Mouse (Mus musculus) heart, embryonic 15.5 days (tissue): Measurements from ENCODE around the gene Plxdc1. TPM values are rescaled to one million over a fixed set of nuclear protein-coding genes. Genes with fewer than 3 reads are reported as not detected.

Experiments used
- ATAC-seq: fragments of 200-750 bp; cut with Nextera tagmentation; replicated peaks from 2 replicates; pipeline ENCODE4 v1.8.0; 2017; ENCODE audit warnings: low read depth, moderate TSS enrichment; ENCODE audit not compliant: insufficient number of reproducible peaks, insufficient read depth, low FRiP score
- H3K27ac ChIP-seq: fragments of 300-500 bp; sonication (generic); 2 replicates; pipeline ENCODE4 v1.5.1; 2015; ENCODE audit warnings: mild to moderate bottlenecking, inconsistent platforms
- H3K27me3 ChIP-seq: fragments of 300-500 bp; sonication (generic); 2 replicates; pipeline ENCODE4 v1.6.1; 2015; ENCODE audit warnings: inconsistent platforms
- H3K36me3 ChIP-seq: fragments of 300-500 bp; sonication (generic); 2 replicates; pipeline ENCODE4 v1.6.1; 2015; ENCODE audit warnings: mild to moderate bottlenecking, inconsistent platforms
- H3K4me1 ChIP-seq: fragments of 300-500 bp; sonication (generic); replicated peaks from 2 replicates; pipeline ENCODE4 v1.6.1; 2015; ENCODE audit warnings: inconsistent platforms
- H3K4me2 ChIP-seq: fragments of 300-500 bp; sonication (generic); 2 replicates; pipeline ENCODE4 v1.6.1; 2015; ENCODE audit warnings: inconsistent platforms, mild to moderate bottlenecking, moderate library complexity
- H3K4me3 ChIP-seq: fragments of 300-500 bp; sonication (generic); 2 replicates; pipeline ENCODE4 v1.5.1; 2015; ENCODE audit warnings: mild to moderate bottlenecking, inconsistent platforms
- H3K9ac ChIP-seq: fragments of 300-500 bp; sonication (generic); 2 replicates; pipeline ENCODE4 v1.6.1; 2015; ENCODE audit warnings: mild to moderate bottlenecking, inconsistent platforms
- H3K9me3 ChIP-seq: fragments of 300-500 bp; sonication (generic); replicated peaks from 2 replicates; pipeline ENCODE4 v1.6.1; 2016; ENCODE audit warnings: inconsistent platforms
- WGBS: fragments of 180-500 bp; shearing (Covaris S2); methylation state at CpG from one replicate; pipeline ENCODE4 v1.1.7; 2015; ENCODE audit warnings: mixed read lengths; 5-methylcytosine and 5-hydroxymethylcytosine counted together
- polyA plus RNA-seq: library from polyadenylated mRNA; unstranded; fragments of >200 nt; fragmentation: Nextera tagmentation; extraction: Ambion mirVana; gene quantifications from 2 replicates; pipeline ENCODE4 v1.2.1, GENCODE M21; 2015

Gene Plxdc1
- 0.88 and 2.2 TPM in 2 replicates for polyA plus RNA-seq

GRCm38 (mm10) chr11:97985727-97986677 is at the start of gene Plxdc1:
Gene Plxdc1, minus strand, starts transcription at chr11:97986444.
- H3K4me1 ChIP-seq = peaks cover 36% of the 10 kb centered on the region
- no peak for ATAC-seq
- H3K9ac ChIP-seq = peak within 1 kb of the TSS; percentile 51
- no peaks in the 10 kb centered on the region for H3K9me3 ChIP-seq
- WGBS = 3% methylated on average over 61 of the region's 74 CpGs
- H3K27me3 ChIP-seq = peaks cover 38% of the 10 kb centered on the region
- H3K36me3 ChIP-seq = no peaks in the 10 kb centered on the region
- H3K27ac ChIP-seq = no peak within 1 kb of the TSS
- H3K4me2 ChIP-seq = peak within 1 kb of the TSS; percentile 96
- peak within 1 kb of the TSS; percentile 73 for H3K4me3 ChIP-seq

GRCm38 (mm10) chr11:98035977-98036377 is 49.7 kb upstream of the Plxdc1 start:
- Histone ChIP-seq H3K9me3 (no peaks in the 10 kb centered on the region), H3K27ac (peak overlapping the region; percentile 24; the same call in 1 of the 2 replicates), H3K27me3 (peaks cover 17% of the 10 kb centered on the region), H3K4me1 (peaks cover 15% of the 10 kb centered on the region), H3K4me3 (peak overlapping the region; percentile 39), H3K36me3 (peaks cover 3% of the 10 kb centered on the region; the same call in 1 of the 2 replicates), H3K9ac (peak overlapping the region; percentile 20; the same call in 1 of the 2 replicates), H3K4me2 (peak overlapping the region; percentile 70)
- 0% methylated on average over 26 of the region's 27 CpGs for WGBS
- peak; percentile 71 for ATAC-seq

- Histone ChIP-seq H3K4me1 (peaks cover 15% of the 10 kb centered on the region), H3K27ac (no peak overlapping the region), H3K36me3 (peaks cover 15% of the 10 kb centered on the region), H3K9me3 (no peaks in the 10 kb centered on the region), H3K4me2 (no peak overlapping the region), H3K27me3 (peaks cover 17% of the 10 kb centered on the region), H3K9ac (no peak overlapping the region), H3K4me3 (no peak overlapping the region)
- 65% methylated on average over 4 of the region's 4 CpGs for WGBS
- ATAC-seq = no peak
These were observed 48.6 kb upstream of the Plxdc1 start for GRCm38 (mm10) chr11:98034840-98035239.

GRCm38 (mm10) chr11:98034061-98034460 is 47.8 kb upstream of the Plxdc1 start:
- peaks cover 22% of the 10 kb centered on the region for H3K36me3 ChIP-seq
- 85% methylated on average over 5 of the region's 5 CpGs for WGBS
- H3K9ac ChIP-seq = no peak overlapping the region
- H3K4me2 ChIP-seq = no peak overlapping the region
- no peak for ATAC-seq
- peaks cover 17% of the 10 kb centered on the region for H3K27me3 ChIP-seq
- no peaks in the 10 kb centered on the region for H3K9me3 ChIP-seq
- peaks cover 15% of the 10 kb centered on the region for H3K4me1 ChIP-seq
- no peak overlapping the region for H3K27ac ChIP-seq
- H3K4me3 ChIP-seq = no peak overlapping the region

- peaks cover 19% of the 10 kb centered on the region for H3K4me1 ChIP-seq
- no peak for ATAC-seq
- peaks cover 35% of the 10 kb centered on the region for H3K36me3 ChIP-seq
These were observed 45.2 kb upstream of the Plxdc1 start for GRCm38 (mm10) chr11:98031443-98031770.

GRCm38 (mm10) chr11:98030701-98031442 is 44.6 kb upstream of the Plxdc1 start:
- H3K36me3 ChIP-seq = peaks cover 35% of the 10 kb centered on the region
- WGBS = 61% methylated on average over 5 of the region's 5 CpGs
- peaks cover 17% of the 10 kb centered on the region for H3K4me1 ChIP-seq
- H3K4me3 ChIP-seq = no peak overlapping the region
- ATAC-seq = no peak
- no peak overlapping the region for H3K9ac ChIP-seq
- H3K4me2 ChIP-seq = no peak overlapping the region
- H3K27me3 ChIP-seq = peaks cover 3% of the 10 kb centered on the region; the same call in 1 of the 2 replicates
- H3K9me3 ChIP-seq = no peaks in the 10 kb centered on the region
- H3K27ac ChIP-seq = peak overlapping the region; percentile 28; the same call in 1 of the 2 replicates

More at GRCm38 (mm10) chr11:98031443-98031770, 45.2 kb upstream of the Plxdc1 start:
- Histone ChIP-seq H3K4me2 (no peak overlapping the region), H3K9me3 (no peaks in the 10 kb centered on the region), H3K4me3 (no peak overlapping the region), H3K27me3 (peaks cover 3% of the 10 kb centered on the region; the same call in 1 of the 2 replicates), H3K9ac (no peak overlapping the region), H3K27ac (peak overlapping the region; percentile 43; the same call in 1 of the 2 replicates)
- 1% methylated on average over 5 of the region's 5 CpGs for WGBS

- H3K27me3 ChIP-seq = no peaks in the 10 kb centered on the region
- H3K9ac ChIP-seq = peak overlapping the region; percentile 99
- ATAC-seq = no peak
- 12% methylated on average over 7 of the region's 7 CpGs for WGBS
- H3K9me3 ChIP-seq = no peaks in the 10 kb centered on the region
- peak overlapping the region; percentile 86 for H3K4me3 ChIP-seq
- H3K4me2 ChIP-seq = peak overlapping the region; percentile 77
- H3K36me3 ChIP-seq = peaks cover 35% of the 10 kb centered on the region
- peaks cover 23% of the 10 kb centered on the region for H3K4me1 ChIP-seq
- H3K27ac ChIP-seq = peak overlapping the region; percentile 92; the same call in 1 of the 2 replicates
These were observed 41.5 kb upstream of the Plxdc1 start for GRCm38 (mm10) chr11:98027785-98028184.

GRCm38 (mm10) chr11:98027297-98027688 is 41.0 kb upstream of the Plxdc1 start:
- Histone ChIP-seq H3K4me2 (peak overlapping the region; percentile 77), H3K9me3 (no peaks in the 10 kb centered on the region), H3K4me1 (peaks cover 23% of the 10 kb centered on the region), H3K27ac (peak overlapping the region; percentile 92), H3K27me3 (no peaks in the 10 kb centered on the region), H3K9ac (peak overlapping the region; percentile 99), H3K36me3 (peaks cover 35% of the 10 kb centered on the region), H3K4me3 (peak overlapping the region; percentile 86)
- ATAC-seq = no peak
- WGBS = under 1% methylated on average over 18 of the region's 18 CpGs

GRCm38 (mm10) chr11:98026570-98027296 is 40.5 kb upstream of the Plxdc1 start, which contains the start of gene Rpl19:
Gene Rpl19, plus strand, starts transcription at chr11:98026710.
- H3K9me3 ChIP-seq = no peaks in the 10 kb centered on the region
- ATAC-seq = peak; percentile 76
- H3K4me2 ChIP-seq = peak within 1 kb of the TSS; percentile 77
- peak within 1 kb of the TSS; percentile 86 for H3K4me3 ChIP-seq
- peaks cover 24% of the 10 kb centered on the region for H3K4me1 ChIP-seq
- H3K36me3 ChIP-seq = peaks cover 35% of the 10 kb centered on the region
- H3K27me3 ChIP-seq = no peaks in the 10 kb centered on the region
- peak within 1 kb of the TSS; percentile 99 for H3K9ac ChIP-seq
- H3K27ac ChIP-seq = peak within 1 kb of the TSS; percentile 92
- under 1% methylated on average over 69 of the region's 69 CpGs for WGBS

- H3K36me3 ChIP-seq = peaks cover 34% of the 10 kb centered on the region
- WGBS = 7% methylated on average over 15 of the region's 15 CpGs
- H3K27ac ChIP-seq = peak overlapping the region; percentile 92
- no peaks in the 10 kb centered on the region for H3K27me3 ChIP-seq
- no peaks in the 10 kb centered on the region for H3K9me3 ChIP-seq
- H3K4me3 ChIP-seq = peak overlapping the region; percentile 86
- peak overlapping the region; percentile 77 for H3K4me2 ChIP-seq
- ATAC-seq = no peak
- peak overlapping the region; percentile 75 for H3K9ac ChIP-seq
- peaks cover 28% of the 10 kb centered on the region for H3K4me1 ChIP-seq
These were observed 40.0 kb upstream of the Plxdc1 start for GRCm38 (mm10) chr11:98026248-98026569.
